Mouse (Mus musculus) CD4-positive helper T cell, adult 2 months (primary cell): Measurements from ENCODE around the gene Adamts20.
"Not testable (repeated sequence)": the region's sequence is repeated elsewhere in the genome, so short reads cannot be mapped to it uniquely, and the experiment has no call there.

Experiments used
- DNase-seq: peaks from one replicate; pipeline ENCODE4 v3.0.0-alpha.2; 2012; ENCODE audit warnings: low read depth, missing footprints, low spot score

Adamts20 gene

GRCm38 (mm10) chr15:94465318-94465717 lies at the start of gene Adamts20:
Gene Adamts20 (minus strand): TSS chr15:94465418.
- no peak for DNase-seq

GRCm38 (mm10) chr15:94503451-94504215 lies 38.4 kb upstream of the Adamts20 start:
- no peak for DNase-seq

GRCm38 (mm10) chr15:94499260-94499659 lies 34.0 kb upstream of the Adamts20 start:
- no peak for DNase-seq

GRCm38 (mm10) chr15:94495936-94496335 lies 30.7 kb upstream of the Adamts20 start:
- no peak for DNase-seq

- DNase-seq: no peak
These were observed 29.2 kb upstream of the Adamts20 start for GRCm38 (mm10) chr15:94494445-94494844.

- DNase-seq: no peak
These were observed 24.2 kb upstream of the Adamts20 start for GRCm38 (mm10) chr15:94489433-94489832.

- not testable (repeated sequence) for DNase-seq
These were observed 22.8 kb upstream of the Adamts20 start for GRCm38 (mm10) chr15:94488028-94488427.

- no peak for DNase-seq
These were observed 17.3 kb upstream of the Adamts20 start for GRCm38 (mm10) chr15:94482555-94482954.

- no peak for DNase-seq
These were observed 15.6 kb upstream of the Adamts20 start for GRCm38 (mm10) chr15:94480792-94481191.

GRCm38 (mm10) chr15:94480248-94480647 lies 15.0 kb upstream of the Adamts20 start:
- no peak for DNase-seq

- no peak for DNase-seq
These were observed 14.4 kb upstream of the Adamts20 start for GRCm38 (mm10) chr15:94479513-94480136.

GRCm38 (mm10) chr15:94478706-94479105 lies 13.5 kb upstream of the Adamts20 start:
- peak; percentile 78 for DNase-seq

- DNase-seq: no peak
These were observed 12.1 kb upstream of the Adamts20 start for GRCm38 (mm10) chr15:94477287-94477686.

- DNase-seq: no peak
These were observed 10.8 kb upstream of the Adamts20 start for GRCm38 (mm10) chr15:94475975-94476374.

- no peak for DNase-seq
These were observed 5.1 kb upstream of the Adamts20 start for GRCm38 (mm10) chr15:94470361-94470760.

GRCm38 (mm10) chr15:94464881-94465280 lies 337 bp downstream of the Adamts20 start:
- no peak for DNase-seq

- no peak for DNase-seq
These were observed 2.0 kb downstream of the Adamts20 start for GRCm38 (mm10) chr15:94463251-94463650.

- DNase-seq: no peak
These were observed 3.0 kb downstream of the Adamts20 start for GRCm38 (mm10) chr15:94462206-94462605.

GRCm38 (mm10) chr15:94461166-94461565 lies 4.1 kb downstream of the Adamts20 start:
- no peak for DNase-seq

- DNase-seq: no peak
These were observed 7.4 kb downstream of the Adamts20 start for GRCm38 (mm10) chr15:94457636-94458390.

- DNase-seq: peak; percentile 23
These were observed 12.4 kb downstream of the Adamts20 start for GRCm38 (mm10) chr15:94452848-94453247.

- no peak for DNase-seq
These were observed 13.6 kb downstream of the Adamts20 start for GRCm38 (mm10) chr15:94451600-94451999.
